Mouse (Mus musculus): Measurements from ENCODE around the gene Dynlt1f. TPM values are rescaled to one million over a fixed set of nuclear protein-coding genes. Genes with fewer than 3 reads are reported as not detected.
"Not testable (repeated sequence)": the region's sequence is repeated elsewhere in the genome, so short reads cannot be mapped to it uniquely, and the experiment has no call there.

The Dynlt1f gene
- polyA plus RNA-seq, 1 experiment from 2014 or later, result 296 TPM

DNA sequence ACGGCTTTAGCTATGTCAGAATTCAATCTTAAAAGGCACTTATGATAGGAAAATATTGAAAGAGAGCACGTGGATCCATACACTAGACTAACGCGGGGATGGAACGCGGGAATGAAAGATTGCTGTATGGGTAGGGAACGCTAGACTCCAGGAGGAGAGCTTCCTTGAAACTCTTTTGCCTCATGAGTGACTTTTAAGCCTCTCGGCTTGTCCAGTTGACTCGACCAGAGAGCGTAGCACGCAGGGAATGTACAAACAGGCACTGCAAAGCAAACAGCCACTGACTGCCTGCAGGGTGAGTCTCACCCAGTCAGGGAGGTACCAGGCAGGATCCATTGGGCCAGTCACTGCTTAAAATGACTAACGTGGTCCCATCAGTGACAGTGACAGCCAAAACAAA, 33.7 kb downstream of the Dynlt1f start:
- peak; percentile 14 for DNase-seq (ENCODE audit: low spot score)
- H3K9me3 ChIP-seq (ENCODE audit: control insufficient read depth, low read length); H3K9ac ChIP-seq (ENCODE audit: low read length); H3K27me3 ChIP-seq (ENCODE audit: control insufficient read depth, insufficient read depth, low read length); H3K4me3 ChIP-seq (ENCODE audit: low read depth, low read length); H3K27ac ChIP-seq (ENCODE audit: low read depth, low read length); H3K4me2 ChIP-seq (ENCODE audit: low read depth, low read length, severe bottlenecking); H3K36me3 ChIP-seq (ENCODE audit: control insufficient read depth, insufficient read depth, low read length); ATAC-seq (replicated peaks; ENCODE audit: low FRiP score); H3K4me1 ChIP-seq (replicated peaks; ENCODE audit: control insufficient read depth, insufficient read depth, low read length): not testable (repeated sequence)
- 89% methylated on average over 11 of the region's 12 CpGs for WGBS

DNA sequence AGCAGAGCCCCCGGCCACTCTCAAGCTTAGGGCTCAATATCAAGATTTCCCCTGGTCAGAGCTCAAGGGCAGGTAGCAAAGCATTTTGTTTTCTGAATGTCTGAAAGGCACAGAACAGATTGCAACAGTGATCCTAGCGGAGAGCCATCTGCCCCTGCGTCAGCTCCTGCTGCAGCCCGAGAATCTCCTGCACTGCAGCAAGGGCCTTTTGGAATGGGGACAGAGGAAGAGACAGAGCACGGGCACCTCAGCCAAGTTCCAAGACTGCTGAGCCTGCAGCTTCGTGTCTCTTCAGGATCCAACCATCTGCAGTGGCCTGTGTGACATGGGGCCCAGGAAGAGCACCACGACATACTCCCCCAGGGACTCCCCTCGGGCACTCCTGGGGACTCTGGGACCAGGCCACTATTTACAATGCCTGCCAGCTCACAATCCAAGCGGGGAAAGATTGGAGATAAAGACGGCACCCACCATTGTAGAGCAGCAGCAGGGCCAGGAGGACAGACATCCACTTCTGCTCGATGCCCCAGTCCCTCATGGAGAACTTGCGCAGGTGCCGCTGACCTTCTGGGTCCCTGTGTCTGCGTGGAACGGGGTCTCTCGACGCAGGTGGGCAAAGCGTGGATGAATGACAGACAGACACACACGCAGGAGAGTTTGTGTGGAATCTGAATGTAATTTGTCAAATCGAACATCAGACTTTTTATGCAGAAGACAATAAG, 34.8 kb downstream of the Dynlt1f start:
- not testable (repeated sequence) for ATAC-seq (replicated peaks; ENCODE audit: low FRiP score); H3K27me3 ChIP-seq (ENCODE audit: control insufficient read depth, insufficient read depth, low read length)

GRCm38 (mm10) chr17:6620035-6620434, 35.7 kb downstream of the Dynlt1f start:
- not testable (repeated sequence) for H3K36me3 ChIP-seq (ENCODE audit: control insufficient read depth, insufficient read depth, low read length); H3K27ac ChIP-seq (ENCODE audit: low read depth, low read length)

More for the DNA sequence above, 34.8 kb downstream of the Dynlt1f start:
- WGBS, result 87% methylated on average over 18 of the region's 20 CpGs
- not testable (repeated sequence) for H3K27ac ChIP-seq (ENCODE audit: low read depth, low read length); H3K4me3 ChIP-seq (ENCODE audit: low read depth, low read length); H3K36me3 ChIP-seq (ENCODE audit: control insufficient read depth, insufficient read depth, low read length); H3K4me1 ChIP-seq (replicated peaks; ENCODE audit: control insufficient read depth, insufficient read depth, low read length); DNase-seq (ENCODE audit: low spot score); H3K9me3 ChIP-seq (ENCODE audit: control insufficient read depth, low read length); H3K4me2 ChIP-seq (ENCODE audit: low read depth, low read length, severe bottlenecking); H3K9ac ChIP-seq (ENCODE audit: low read length)

GRCm38 (mm10) chr17:6619271-6619670, 36.4 kb downstream of the Dynlt1f start:
- not testable (repeated sequence) for H3K9me3 ChIP-seq (ENCODE audit: control insufficient read depth, low read length); H3K4me3 ChIP-seq (ENCODE audit: low read depth, low read length); H3K27ac ChIP-seq (ENCODE audit: low read depth, low read length); ATAC-seq (replicated peaks; ENCODE audit: low FRiP score); H3K4me1 ChIP-seq (replicated peaks; ENCODE audit: control insufficient read depth, insufficient read depth, low read length); H3K9ac ChIP-seq (ENCODE audit: low read length); H3K4me2 ChIP-seq (ENCODE audit: low read depth, low read length, severe bottlenecking); H3K27me3 ChIP-seq (ENCODE audit: control insufficient read depth, insufficient read depth, low read length); H3K36me3 ChIP-seq (ENCODE audit: control insufficient read depth, insufficient read depth, low read length); DNase-seq (ENCODE audit: low spot score)
- 93% methylated on average over 5 of the region's 5 CpGs for WGBS

More at GRCm38 (mm10) chr17:6620035-6620434, 35.7 kb downstream of the Dynlt1f start:
- H3K4me2 ChIP-seq (ENCODE audit: low read depth, low read length, severe bottlenecking); H3K4me1 ChIP-seq (replicated peaks; ENCODE audit: control insufficient read depth, insufficient read depth, low read length); DNase-seq (ENCODE audit: low spot score); H3K4me3 ChIP-seq (ENCODE audit: low read depth, low read length); H3K27me3 ChIP-seq (ENCODE audit: control insufficient read depth, insufficient read depth, low read length); H3K9me3 ChIP-seq (ENCODE audit: control insufficient read depth, low read length); H3K9ac ChIP-seq (ENCODE audit: low read length); ATAC-seq (replicated peaks; ENCODE audit: low FRiP score): not testable (repeated sequence)
- 82% methylated on average over 5 of the region's 6 CpGs for WGBS

DNA sequence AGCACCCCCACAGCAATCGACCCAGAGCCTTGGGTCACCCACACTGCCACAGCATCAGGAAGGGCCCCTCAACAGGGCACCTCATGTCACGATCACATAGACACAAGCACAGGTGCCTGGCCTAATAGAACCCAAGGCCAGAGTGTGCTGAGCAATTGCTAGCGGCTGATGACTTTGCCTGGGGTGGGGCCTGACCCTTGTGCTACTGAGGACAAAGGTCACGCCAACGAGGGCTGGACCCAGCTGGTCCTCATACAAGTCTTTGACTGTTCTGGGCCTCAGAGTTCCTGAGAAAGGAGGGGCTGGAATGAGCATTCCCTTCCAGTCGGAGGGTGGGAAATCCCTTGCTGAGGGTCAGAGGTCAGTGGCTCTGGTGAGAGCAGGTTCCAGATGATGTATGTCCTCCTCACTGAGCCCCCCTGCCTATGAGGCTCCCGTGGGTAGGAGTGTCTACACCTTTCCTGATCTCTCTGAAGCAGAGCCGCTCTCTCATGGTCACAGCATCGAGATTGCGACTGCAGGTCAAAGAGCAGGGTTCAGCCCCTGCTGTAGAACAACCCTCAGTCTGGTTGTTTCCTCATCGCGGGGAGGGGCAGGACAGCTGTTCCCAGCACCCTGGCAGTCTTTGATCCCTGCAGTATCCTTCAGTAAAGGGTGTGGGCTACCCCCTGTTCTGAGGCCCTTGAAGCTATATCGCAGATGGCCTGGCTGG, 37.9 kb downstream of the Dynlt1f start:
- not testable (repeated sequence) for H3K4me2 ChIP-seq (ENCODE audit: low read depth, low read length, severe bottlenecking); H3K36me3 ChIP-seq (ENCODE audit: control insufficient read depth, insufficient read depth, low read length); ATAC-seq (replicated peaks; ENCODE audit: low FRiP score); DNase-seq (ENCODE audit: low spot score); H3K27me3 ChIP-seq (ENCODE audit: control insufficient read depth, insufficient read depth, low read length); H3K4me3 ChIP-seq (ENCODE audit: low read depth, low read length); H3K9me3 ChIP-seq (ENCODE audit: control insufficient read depth, low read length); H3K9ac ChIP-seq (ENCODE audit: low read length); H3K27ac ChIP-seq (ENCODE audit: low read depth, low read length); H3K4me1 ChIP-seq (replicated peaks; ENCODE audit: control insufficient read depth, insufficient read depth, low read length)
- 77% methylated on average over 6 of the region's 13 CpGs for WGBS

- not testable (repeated sequence) for H3K9ac ChIP-seq (ENCODE audit: low read length); H3K4me2 ChIP-seq (ENCODE audit: low read depth, low read length, severe bottlenecking); DNase-seq (ENCODE audit: low spot score); H3K9me3 ChIP-seq (ENCODE audit: control insufficient read depth, low read length); H3K4me1 ChIP-seq (replicated peaks; ENCODE audit: control insufficient read depth, insufficient read depth, low read length); H3K36me3 ChIP-seq (ENCODE audit: control insufficient read depth, insufficient read depth, low read length); H3K27me3 ChIP-seq (ENCODE audit: control insufficient read depth, insufficient read depth, low read length); ATAC-seq (replicated peaks; ENCODE audit: low FRiP score); H3K4me3 ChIP-seq (ENCODE audit: low read depth, low read length); H3K27ac ChIP-seq (ENCODE audit: low read depth, low read length)
- WGBS, result 97% methylated on average over 9 of the region's 9 CpGs
Measured at GRCm38 (mm10) chr17:6616731-6617130, 39.0 kb downstream of the Dynlt1f start.

DNA sequence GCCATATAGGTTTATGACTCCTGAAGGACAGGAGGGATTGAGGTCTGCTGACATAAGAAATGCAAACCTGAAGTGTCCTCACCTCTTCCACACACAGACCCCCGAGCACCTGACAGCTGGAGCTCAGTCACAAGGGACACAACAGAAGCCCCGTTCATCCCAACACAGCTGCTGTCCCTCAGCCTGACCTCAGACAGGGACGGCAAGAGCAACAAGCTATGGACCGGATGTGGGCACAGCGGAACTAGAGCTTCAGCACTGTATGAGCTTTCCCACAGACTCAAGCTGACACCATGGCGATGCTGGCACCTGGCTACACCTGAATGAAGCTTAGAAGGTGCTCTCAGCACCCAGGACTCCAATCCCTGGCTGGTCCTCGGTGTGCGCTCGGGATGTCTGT, 41.4 kb downstream of the Dynlt1f start:
- H3K4me2 ChIP-seq (ENCODE audit: low read depth, low read length, severe bottlenecking); H3K4me3 ChIP-seq (ENCODE audit: low read depth, low read length); H3K9ac ChIP-seq (ENCODE audit: low read length); H3K27me3 ChIP-seq (ENCODE audit: control insufficient read depth, insufficient read depth, low read length); DNase-seq (ENCODE audit: low spot score); H3K36me3 ChIP-seq (ENCODE audit: control insufficient read depth, insufficient read depth, low read length); H3K27ac ChIP-seq (ENCODE audit: low read depth, low read length); H3K4me1 ChIP-seq (replicated peaks; ENCODE audit: control insufficient read depth, insufficient read depth, low read length); H3K9me3 ChIP-seq (ENCODE audit: control insufficient read depth, low read length); ATAC-seq (replicated peaks; ENCODE audit: low FRiP score): not testable (repeated sequence)
- 85% methylated on average over 5 of the region's 9 CpGs for whole genome bisulfite sequencing

GRCm38 (mm10) chr17:6613524-6613923, 42.2 kb downstream of the Dynlt1f start:
- not testable (repeated sequence) for ATAC-seq (replicated peaks; ENCODE audit: low FRiP score); H3K4me2 ChIP-seq (ENCODE audit: low read depth, low read length, severe bottlenecking); H3K4me3 ChIP-seq (ENCODE audit: low read depth, low read length); DNase-seq (ENCODE audit: low spot score); H3K36me3 ChIP-seq (ENCODE audit: control insufficient read depth, insufficient read depth, low read length); H3K27me3 ChIP-seq (ENCODE audit: control insufficient read depth, insufficient read depth, low read length); H3K27ac ChIP-seq (ENCODE audit: low read depth, low read length); H3K9me3 ChIP-seq (ENCODE audit: control insufficient read depth, low read length); H3K9ac ChIP-seq (ENCODE audit: low read length); H3K4me1 ChIP-seq (replicated peaks; ENCODE audit: control insufficient read depth, insufficient read depth, low read length)
- WGBS, result 92% methylated on average over 11 of the region's 14 CpGs

All from forebrain, embryonic 11.5 days (tissue).